Mouse (Mus musculus): ENCODE results near the gene Lgr5.

DNA sequence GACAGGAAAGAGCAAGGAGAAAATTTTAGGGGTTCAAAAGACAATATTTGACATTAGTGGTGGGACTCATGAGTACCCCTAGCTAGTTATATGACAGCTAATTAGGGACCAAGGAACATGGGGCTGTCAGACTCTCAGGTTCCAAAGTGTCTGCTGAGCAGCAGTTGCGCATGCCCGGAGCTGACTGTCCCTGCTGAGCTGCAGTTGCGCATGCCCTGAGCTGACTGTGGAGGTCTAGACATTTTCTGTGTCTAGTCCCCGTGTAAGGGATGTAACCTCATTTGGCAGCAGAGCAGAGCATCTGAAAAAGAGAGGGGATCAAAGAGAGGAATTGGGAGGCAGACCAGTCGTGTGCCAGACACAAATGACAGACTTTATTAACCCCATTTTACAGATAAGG is 23.6 kb downstream of the Lgr5 start:
- TF ChIP-seq CTCF (IDR thresholded peaks at IDR 0.05; ENCODE audit: extremely low read depth, insufficient read depth, low read length) = no peak
- TF ChIP-seq POLR2A (IDR thresholded peaks at IDR 0.05; ENCODE audit: extremely low read depth, insufficient read depth, low read length) = no peak
